Mouse (Mus musculus) heart, embryonic 10.5 days (tissue): ENCODE measurements around the gene Smco2. TPM values are rescaled to one million over a fixed set of nuclear protein-coding genes. Genes with fewer than 3 reads are reported as not detected.

Experiments
- DNase-seq: peaks from one replicate; pipeline ENCODE4 v3.0.0-alpha.2; 2017; ENCODE audit warnings: low spot score
- H3K27ac ChIP-seq: fragments of 300-500 bp; sonication (generic); 2 replicates; pipeline ENCODE4 v1.5.1; 2016; ENCODE audit warnings: mild to moderate bottlenecking
- H3K27me3 ChIP-seq: fragments of 300-500 bp; sonication (generic); 2 replicates; pipeline ENCODE4 v1.6.1; 2016; ENCODE audit warnings: mild to moderate bottlenecking; ENCODE audit not compliant: poor library complexity, insufficient read depth, severe bottlenecking
- H3K36me3 ChIP-seq: fragments of 300-500 bp; sonication (generic); 2 replicates; pipeline ENCODE4 v1.6.1; 2016; ENCODE audit warnings: mild to moderate bottlenecking, moderate library complexity
- H3K4me1 ChIP-seq: fragments of 300-500 bp; sonication (generic); 2 replicates; pipeline ENCODE4 v1.6.1; 2016; ENCODE audit warnings: mild to moderate bottlenecking
- H3K4me3 ChIP-seq: fragments of 300-500 bp; sonication (generic); 2 replicates; pipeline ENCODE4 v1.5.1; 2016; ENCODE audit warnings: mild to moderate bottlenecking, moderate library complexity
- H3K9me3 ChIP-seq: fragments of 300-500 bp; sonication (generic); 2 replicates; pipeline ENCODE4 v1.6.1; 2016; ENCODE audit warnings: mild to moderate bottlenecking, moderate library complexity
- WGBS: fragments of 180-500 bp; shearing (Covaris S2); methylation state at CpG from one replicate; pipeline ENCODE4 v1.1.7; 2016; 5-methylcytosine and 5-hydroxymethylcytosine counted together
- polyA plus RNA-seq: library from polyadenylated mRNA; unstranded; fragments of >200 nt; fragmentation: Nextera tagmentation; extraction: Ambion mirVana; gene quantifications from 2 replicates; pipeline ENCODE4 v1.2.1, GENCODE M21; 2016

Smco2 gene
- polyA plus RNA-seq, 1 experiment from 2014 or later, result not detected

GRCm38 (mm10) chr6:146887958-146888659 lies 38.2 kb downstream of the Smco2 start, which contains the start of gene Ppfibp1:
Ppfibp1 (plus strand) TSS chr6:146888487.
- peak within 1 kb of the TSS; percentile 89 for H3K4me3 ChIP-seq
- H3K36me3 ChIP-seq, result peaks cover 5% of the 10 kb centered on the region; the same call in 1 of the 2 replicates
- peak; percentile 95 for DNase-seq
- H3K27ac ChIP-seq, result peak within 1 kb of the TSS; percentile 97
- H3K9me3 ChIP-seq, result no peaks in the 10 kb centered on the region
- WGBS, result under 1% methylated on average over 80 of the region's 80 CpGs
- no peaks in the 10 kb centered on the region for H3K27me3 ChIP-seq
- peaks cover 53% of the 10 kb centered on the region for H3K4me1 ChIP-seq

- H3K27me3 ChIP-seq, result no peaks in the 10 kb centered on the region
- peaks cover 50% of the 10 kb centered on the region for H3K4me1 ChIP-seq
- no peak for DNase-seq
- H3K4me3 ChIP-seq, result peak overlapping the region; percentile 89
- peak overlapping the region; percentile 97 for H3K27ac ChIP-seq
- 4% methylated on average over 25 of the region's 26 CpGs for WGBS
- H3K9me3 ChIP-seq, result no peaks in the 10 kb centered on the region
- H3K36me3 ChIP-seq, result peaks cover 6% of the 10 kb centered on the region; the same call in 1 of the 2 replicates
These were observed 39.0 kb downstream of the Smco2 start for GRCm38 (mm10) chr6:146888660-146889490.

- no peak for DNase-seq
- Histone ChIP-seq H3K9me3 (no peaks in the 10 kb centered on the region), H3K4me1 (peaks cover 39% of the 10 kb centered on the region), H3K4me3 (peak overlapping the region; percentile 89), H3K27ac (peak overlapping the region; percentile 73; the same call in 1 of the 2 replicates), H3K36me3 (peaks cover 6% of the 10 kb centered on the region; the same call in 1 of the 2 replicates), H3K27me3 (no peaks in the 10 kb centered on the region)
- whole genome bisulfite sequencing, result 63% methylated on average over 2 of the region's 2 CpGs
These were observed 40.3 kb downstream of the Smco2 start for GRCm38 (mm10) chr6:146890215-146890614.

- peak overlapping the region; percentile 73 for H3K27ac ChIP-seq
- peaks cover 6% of the 10 kb centered on the region; the same call in 1 of the 2 replicates for H3K36me3 ChIP-seq
- no peak for DNase-seq
- H3K4me3 ChIP-seq, result peak overlapping the region; percentile 89
- no peaks in the 10 kb centered on the region for H3K27me3 ChIP-seq
- no peaks in the 10 kb centered on the region for H3K9me3 ChIP-seq
- H3K4me1 ChIP-seq, result peaks cover 34% of the 10 kb centered on the region
These were observed 40.7 kb downstream of the Smco2 start for GRCm38 (mm10) chr6:146890633-146891032.

GRCm38 (mm10) chr6:146893890-146894289 lies 44.0 kb downstream of the Smco2 start:
- 44% methylated on average over 2 of the region's 2 CpGs for WGBS
- H3K27me3 ChIP-seq, result no peaks in the 10 kb centered on the region
- H3K4me1 ChIP-seq, result peaks cover 36% of the 10 kb centered on the region
- no peak overlapping the region for H3K27ac ChIP-seq
- H3K36me3 ChIP-seq, result peaks cover 6% of the 10 kb centered on the region; the same call in 1 of the 2 replicates
- H3K9me3 ChIP-seq, result no peaks in the 10 kb centered on the region
- DNase-seq, result no peak
- H3K4me3 ChIP-seq, result no peak overlapping the region

- Histone ChIP-seq H3K4me3 (no peak overlapping the region), H3K27me3 (no peaks in the 10 kb centered on the region), H3K27ac (0 out of 2 replicates have a peak overlapping the region, but pooled peaks have one; percentile 36), H3K36me3 (peaks cover 18% of the 10 kb centered on the region), H3K9me3 (no peaks in the 10 kb centered on the region), H3K4me1 (peaks cover 28% of the 10 kb centered on the region)
- no peak for DNase-seq
- 84% methylated on average over 6 of the region's 6 CpGs for WGBS
These were observed 48.8 kb downstream of the Smco2 start for GRCm38 (mm10) chr6:146898709-146899108.

GRCm38 (mm10) chr6:146899647-146900046 lies 49.7 kb downstream of the Smco2 start:
- no peak overlapping the region for H3K4me3 ChIP-seq
- 45% methylated on average over 2 of the region's 2 CpGs for WGBS
- DNase-seq, result no peak
- H3K27me3 ChIP-seq, result no peaks in the 10 kb centered on the region
- H3K9me3 ChIP-seq, result no peaks in the 10 kb centered on the region
- no peak overlapping the region for H3K27ac ChIP-seq
- H3K36me3 ChIP-seq, result peaks cover 18% of the 10 kb centered on the region
- peaks cover 28% of the 10 kb centered on the region for H3K4me1 ChIP-seq

GRCm38 (mm10) chr6:146901929-146902328 lies 52.0 kb downstream of the Smco2 start:
- H3K9me3 ChIP-seq, result no peaks in the 10 kb centered on the region
- no peak overlapping the region for H3K27ac ChIP-seq
- DNase-seq, result no peak
- H3K4me3 ChIP-seq, result no peak overlapping the region
- no peaks in the 10 kb centered on the region for H3K27me3 ChIP-seq
- H3K36me3 ChIP-seq, result peaks cover 18% of the 10 kb centered on the region
- H3K4me1 ChIP-seq, result peaks cover 40% of the 10 kb centered on the region
- WGBS, result 91% methylated on average over 4 of the region's 4 CpGs

- H3K9me3 ChIP-seq, result no peaks in the 10 kb centered on the region
- H3K27me3 ChIP-seq, result no peaks in the 10 kb centered on the region
- H3K4me1 ChIP-seq, result peaks cover 45% of the 10 kb centered on the region
- no peak overlapping the region for H3K27ac ChIP-seq
- WGBS, result 79% methylated on average over 2 of the region's 2 CpGs
- no peak overlapping the region for H3K4me3 ChIP-seq
- peaks cover 18% of the 10 kb centered on the region for H3K36me3 ChIP-seq
- no peak for DNase-seq
These were observed 53.7 kb downstream of the Smco2 start for GRCm38 (mm10) chr6:146903632-146904031.

GRCm38 (mm10) chr6:146904707-146905106 lies 54.8 kb downstream of the Smco2 start:
- Histone ChIP-seq H3K27ac (no peak overlapping the region), H3K9me3 (no peaks in the 10 kb centered on the region), H3K4me1 (peaks cover 38% of the 10 kb centered on the region), H3K27me3 (no peaks in the 10 kb centered on the region), H3K36me3 (peaks cover 18% of the 10 kb centered on the region), H3K4me3 (no peak overlapping the region)
- no peak for DNase-seq
- WGBS, result 87% methylated on average over 3 of the region's 3 CpGs

GRCm38 (mm10) chr6:146906000-146906786 lies 56.3 kb downstream of the Smco2 start:
- no peak overlapping the region for H3K4me3 ChIP-seq
- no peaks in the 10 kb centered on the region for H3K27me3 ChIP-seq
- peaks cover 8% of the 10 kb centered on the region for H3K36me3 ChIP-seq
- no peak for DNase-seq
- no peaks in the 10 kb centered on the region for H3K9me3 ChIP-seq
- 70% methylated on average over 3 of the region's 3 CpGs for WGBS
- H3K27ac ChIP-seq, result no peak overlapping the region
- H3K4me1 ChIP-seq, result peaks cover 38% of the 10 kb centered on the region

- Histone ChIP-seq H3K4me1 (peaks cover 49% of the 10 kb centered on the region), H3K27ac (no peak overlapping the region)
These were observed 57.3 kb downstream of the Smco2 start for GRCm38 (mm10) chr6:146907061-146907794.

More at GRCm38 (mm10) chr6:146907061-146907794, 57.3 kb downstream of the Smco2 start:
- Histone ChIP-seq H3K4me3 (no peak overlapping the region), H3K36me3 (no peaks in the 10 kb centered on the region), H3K9me3 (no peaks in the 10 kb centered on the region), H3K27me3 (no peaks in the 10 kb centered on the region)
- DNase-seq, result no peak
- WGBS, result 74% methylated on average over 5 of the region's 5 CpGs
